Mouse (Mus musculus) midbrain, embryonic 11.5 days (tissue): ENCODE measurements at regions not wholly inside any gene's neighbourhood (a gene's known extent, or its start where the extent isn't known, plus 50 kb on each side); places are given as distances from the start of the nearest gene placed in this dataset.

Source experiments
- ATAC-seq: fragments of 200-750 bp; cut with Nextera tagmentation; 2 replicates; pipeline ENCODE4 v1.8.0; 2017; ENCODE audit warnings: moderate TSS enrichment, moderate library complexity; ENCODE audit not compliant: low FRiP score
- DNase-seq: peaks from one replicate; pipeline ENCODE4 v3.0.0; 2015; ENCODE audit warnings: low spot score; ENCODE audit errors: missing footprints
- H3K27ac ChIP-seq: fragments of 300-500 bp; sonication (generic); 2 replicates; pipeline ENCODE4 v1.5.1; 2014; ENCODE audit warnings: low read depth, low read length
- H3K27me3 ChIP-seq: fragments of 300-500 bp; sonication (generic); 2 replicates; pipeline ENCODE4 v1.6.1; 2014; ENCODE audit warnings: mild to moderate bottlenecking, low read length, moderate library complexity, mixed read lengths; ENCODE audit not compliant: control insufficient read depth, insufficient read depth
- H3K36me3 ChIP-seq: fragments of 300-500 bp; sonication (generic); 2 replicates; pipeline ENCODE4 v1.6.1; 2014; ENCODE audit warnings: mild to moderate bottlenecking, low read length, moderate library complexity, mixed read lengths; ENCODE audit not compliant: control insufficient read depth, insufficient read depth
- H3K4me1 ChIP-seq: fragments of 300-500 bp; sonication (generic); 2 replicates; pipeline ENCODE4 v1.6.1; 2014; ENCODE audit warnings: low read length; ENCODE audit not compliant: control insufficient read depth, insufficient read depth
- H3K4me2 ChIP-seq: fragments of 300-500 bp; sonication (generic); 2 replicates; pipeline ENCODE4 v1.6.1; 2014; ENCODE audit warnings: mild to moderate bottlenecking, moderate library complexity
- H3K4me3 ChIP-seq: fragments of 300-500 bp; sonication (generic); 2 replicates; pipeline ENCODE4 v1.5.1; 2014; ENCODE audit warnings: low read depth, low read length
- H3K9ac ChIP-seq: fragments of 300-500 bp; sonication (generic); 2 replicates; pipeline ENCODE4 v1.6.1; 2014; ENCODE audit warnings: low read length
- H3K9me3 ChIP-seq: fragments of 300-500 bp; sonication (generic); 2 replicates; pipeline ENCODE4 v1.6.1; 2016; ENCODE audit warnings: low read length; ENCODE audit not compliant: control insufficient read depth
- WGBS: fragments of 180-500 bp; shearing (Covaris S2); extraction: QIAGEN DNeasy Blood & Tissue Kit; methylation state at CpG from one replicate; pipeline ENCODE4 v1.1.7; 2014; 5-methylcytosine and 5-hydroxymethylcytosine counted together

DNA sequence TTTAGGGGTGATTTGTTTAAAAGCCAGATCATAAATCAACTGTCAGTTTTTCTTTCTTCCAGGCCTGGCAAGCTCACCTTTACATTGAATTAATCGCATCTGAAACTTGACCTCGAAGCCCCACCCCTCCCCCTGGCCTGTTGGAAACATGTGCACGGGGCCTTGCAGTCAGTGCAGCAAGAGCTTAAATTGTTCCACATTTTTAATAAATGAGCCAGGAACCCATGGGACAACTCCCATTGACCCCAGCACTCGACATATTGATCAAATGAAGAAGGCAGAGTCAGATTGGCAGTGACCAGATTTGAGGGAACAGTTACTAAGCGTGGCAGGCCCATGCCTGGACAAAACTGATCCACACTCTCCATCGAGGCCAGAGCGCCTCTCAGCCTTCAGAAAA is 77.2 kb upstream of the Tspan2 start:
- H3K9me3 ChIP-seq, result no peaks in the 10 kb centered on the region
- H3K27ac ChIP-seq, result no peak overlapping the region
- H3K27me3 ChIP-seq, result no peaks in the 10 kb centered on the region
- H3K9ac ChIP-seq, result no peak overlapping the region
- ATAC-seq, result no peak
- no peaks in the 10 kb centered on the region for H3K4me1 ChIP-seq
- H3K36me3 ChIP-seq, result no peaks in the 10 kb centered on the region
- WGBS, result 77% methylated on average over 7 of the region's 7 CpGs
- DNase-seq, result no peak
- H3K4me3 ChIP-seq, result no peak overlapping the region
- H3K4me2 ChIP-seq, result no peak overlapping the region

DNA sequence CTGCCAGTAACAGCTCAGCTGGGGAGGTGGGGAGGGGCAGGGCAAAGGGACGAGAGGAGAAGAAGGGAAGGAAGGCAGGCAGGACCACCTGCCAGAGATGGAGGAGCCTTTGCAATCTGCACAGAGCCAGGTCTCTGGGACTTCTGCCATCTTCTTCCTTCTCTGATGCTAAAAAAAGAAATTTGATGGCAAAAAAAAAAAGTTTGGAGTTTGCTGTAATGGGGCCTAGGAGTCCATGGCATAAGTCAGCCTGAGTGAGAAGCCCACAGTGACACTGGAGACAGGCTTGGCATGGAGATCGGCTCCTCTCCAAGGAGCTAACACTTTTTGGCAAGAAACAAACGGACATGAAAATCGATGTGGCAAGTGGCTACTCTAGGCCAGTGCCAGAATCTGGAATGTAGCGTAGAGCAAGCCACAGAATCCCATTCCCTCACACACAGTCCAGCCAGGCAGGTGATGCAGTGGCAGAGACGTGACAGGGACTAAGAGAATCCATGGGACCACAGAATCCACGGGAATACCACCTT is 76.7 kb upstream of the Tspan2 start:
- Histone ChIP-seq H3K27ac (no peak overlapping the region), H3K4me1 (no peaks in the 10 kb centered on the region), H3K9me3 (no peaks in the 10 kb centered on the region), H3K36me3 (no peaks in the 10 kb centered on the region), H3K4me3 (no peak overlapping the region), H3K9ac (no peak overlapping the region), H3K27me3 (no peaks in the 10 kb centered on the region), H3K4me2 (no peak overlapping the region)
- 83% methylated on average over 7 of the region's 7 CpGs for WGBS
- DNase-seq, result no peak
- ATAC-seq, result no peak

DNA sequence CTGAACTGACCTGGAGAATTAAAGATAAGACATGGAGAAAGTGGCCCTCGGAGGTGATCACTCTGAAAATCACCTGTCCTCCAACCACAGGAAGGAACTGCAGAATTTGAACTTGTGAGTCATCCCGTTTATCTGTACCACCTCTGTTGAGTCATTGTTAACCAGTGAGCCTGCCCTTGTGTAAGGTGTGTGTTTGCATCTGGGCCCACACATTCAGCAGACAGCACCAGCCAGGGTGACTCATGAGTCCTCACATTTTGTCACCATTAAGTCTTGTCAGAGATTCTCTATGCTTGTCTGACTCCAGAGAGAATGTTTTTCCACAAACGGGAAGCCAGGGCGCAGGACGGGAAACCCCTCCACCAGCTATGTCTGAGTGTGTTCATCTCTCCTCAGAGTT is 75.0 kb upstream of the Tspan2 start:
- ATAC-seq (no peak), DNase-seq (no peak)
- Histone ChIP-seq H3K27ac (no peak overlapping the region), H3K4me1 (no peaks in the 10 kb centered on the region), H3K4me2 (no peak overlapping the region), H3K27me3 (no peaks in the 10 kb centered on the region), H3K36me3 (no peaks in the 10 kb centered on the region), H3K4me3 (no peak overlapping the region), H3K9me3 (no peaks in the 10 kb centered on the region), H3K9ac (no peak overlapping the region)
- 90% methylated on average over 5 of the region's 5 CpGs for WGBS

DNA sequence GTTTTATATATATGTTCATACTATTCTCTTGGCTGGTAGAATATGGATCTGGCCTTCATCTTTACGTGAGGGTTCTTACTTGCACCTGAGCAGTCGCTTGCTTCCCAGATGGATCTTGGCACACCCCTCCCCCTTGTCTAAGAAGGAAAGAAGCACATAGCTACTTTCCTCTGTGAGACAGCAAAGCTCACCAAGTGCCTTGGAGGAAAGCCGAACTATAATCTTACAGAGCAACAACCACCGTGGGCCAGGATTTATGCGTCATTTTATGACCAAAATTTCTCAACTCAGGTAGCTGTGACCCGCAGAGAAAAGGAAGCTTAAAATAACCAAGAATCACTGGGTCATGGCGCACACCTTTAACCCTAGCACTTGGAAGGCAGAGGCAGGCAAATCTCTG is 73.0 kb upstream of the Tspan2 start:
- Histone ChIP-seq H3K27me3 (no peaks in the 10 kb centered on the region), H3K9me3 (no peaks in the 10 kb centered on the region), H3K4me3 (no peak overlapping the region), H3K4me2 (no peak overlapping the region), H3K27ac (no peak overlapping the region), H3K36me3 (no peaks in the 10 kb centered on the region), H3K9ac (no peak overlapping the region), H3K4me1 (no peaks in the 10 kb centered on the region)
- DNase-seq (no peak), ATAC-seq (no peak)
- 93% methylated on average over 7 of the region's 7 CpGs for WGBS

DNA sequence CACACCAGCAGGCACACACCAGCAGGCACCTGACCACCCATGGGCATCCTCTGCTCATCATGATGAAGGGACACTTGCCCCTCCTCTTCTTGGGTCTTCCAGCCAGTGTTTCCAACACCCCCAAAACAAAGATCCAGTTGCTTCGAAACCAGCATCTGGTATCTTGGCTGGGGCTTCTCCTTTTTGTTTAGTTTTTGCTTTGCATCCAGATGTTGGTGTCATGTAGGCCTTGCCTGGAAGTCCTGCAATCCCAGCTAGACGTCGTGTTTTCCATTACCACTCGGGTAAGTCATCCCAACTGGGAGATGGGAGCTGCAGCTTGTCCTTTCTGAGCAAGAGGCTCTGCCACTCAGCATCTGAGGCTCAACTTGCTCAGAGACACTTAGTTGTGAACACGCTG is 70.6 kb upstream of the Tspan2 start:
- ATAC-seq (no peak), DNase-seq (no peak)
- Histone ChIP-seq H3K27me3 (no peaks in the 10 kb centered on the region), H3K36me3 (no peaks in the 10 kb centered on the region), H3K4me2 (no peak overlapping the region), H3K4me3 (no peak overlapping the region), H3K9me3 (no peaks in the 10 kb centered on the region), H3K27ac (no peak overlapping the region), H3K9ac (no peak overlapping the region), H3K4me1 (no peaks in the 10 kb centered on the region)
- WGBS, result 88% methylated on average over 5 of the region's 5 CpGs

DNA sequence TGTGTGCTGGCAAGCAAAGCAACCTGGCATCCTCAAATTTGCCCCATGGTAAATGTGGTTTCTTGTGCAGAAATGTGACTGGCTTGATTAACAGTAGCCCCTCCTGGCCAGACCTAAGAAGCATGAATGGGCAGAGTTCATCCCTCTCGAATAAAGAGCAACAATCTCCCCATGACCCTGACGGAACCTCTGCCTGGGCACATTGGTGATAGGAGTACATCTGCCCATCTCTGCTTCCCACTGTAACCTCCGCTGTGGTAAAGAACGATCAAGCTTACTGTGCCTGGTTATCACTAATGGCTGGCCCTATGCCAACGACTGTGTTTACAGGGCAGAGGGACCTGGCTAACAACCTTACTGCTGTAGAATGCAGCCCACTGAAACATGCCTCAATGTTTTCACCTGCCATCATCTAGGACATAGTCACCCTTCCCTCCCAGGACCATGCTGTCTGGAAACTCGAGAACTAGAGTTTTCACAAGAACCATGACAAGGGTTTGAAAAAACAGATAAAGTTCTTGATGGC is 69.6 kb upstream of the Tspan2 start:
- no peaks in the 10 kb centered on the region for H3K27me3 ChIP-seq
- H3K27ac ChIP-seq, result no peak overlapping the region
- no peak overlapping the region for H3K4me2 ChIP-seq
- no peak overlapping the region for H3K4me3 ChIP-seq
- ATAC-seq (no peak), DNase-seq (no peak)
- no peaks in the 10 kb centered on the region for H3K4me1 ChIP-seq
- H3K36me3 ChIP-seq, result no peaks in the 10 kb centered on the region
- no peak overlapping the region for H3K9ac ChIP-seq
- WGBS, result 87% methylated on average over 6 of the region's 6 CpGs
- H3K9me3 ChIP-seq, result no peaks in the 10 kb centered on the region

DNA sequence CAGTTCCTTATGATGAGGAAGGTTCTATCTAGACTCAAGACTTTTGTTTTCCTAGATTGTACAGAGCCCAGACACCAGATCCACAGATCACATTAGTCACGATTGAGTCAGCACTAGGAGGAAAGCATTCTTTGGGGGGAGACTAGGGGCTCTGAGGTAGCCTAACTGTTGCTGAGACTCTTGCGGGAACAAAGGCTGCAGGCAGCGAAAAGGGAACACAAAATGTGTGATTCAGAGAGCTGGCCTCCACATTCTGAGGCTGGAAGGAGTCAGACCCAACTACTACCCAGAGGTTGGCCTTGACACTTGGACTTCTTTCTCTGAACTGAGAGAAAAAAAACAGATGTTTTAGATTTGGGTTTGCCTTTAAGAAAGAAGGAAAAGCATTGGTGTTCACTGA is 66.5 kb upstream of the Tspan2 start:
- no peak overlapping the region for H3K4me2 ChIP-seq

DNA sequence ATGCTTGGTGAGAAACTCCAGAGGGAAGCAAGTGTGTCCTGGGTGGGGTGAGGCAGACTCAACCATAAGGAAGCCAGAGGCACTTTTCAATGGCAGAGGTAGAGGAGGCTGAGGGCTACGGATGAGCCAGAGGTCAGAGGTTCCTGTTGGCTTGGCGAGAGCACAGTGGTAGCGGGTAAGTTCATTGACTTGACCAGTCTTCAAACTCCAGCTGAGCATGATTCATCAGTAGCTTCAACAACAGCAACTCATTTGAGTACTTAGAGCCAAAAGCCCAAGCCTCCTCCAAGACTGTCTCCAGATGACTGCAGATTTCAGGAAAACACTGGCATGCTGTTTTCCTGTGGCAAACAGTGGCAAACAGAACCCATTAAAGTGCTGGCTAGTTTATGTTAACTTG is 65.8 kb upstream of the Tspan2 start:
- H3K27me3 ChIP-seq, result no peaks in the 10 kb centered on the region
- no peaks in the 10 kb centered on the region for H3K36me3 ChIP-seq
- WGBS, result 93% methylated on average over 3 of the region's 3 CpGs

More for the DNA sequence above, 66.5 kb upstream of the Tspan2 start:
- H3K27ac ChIP-seq, result no peak overlapping the region
- 76% methylated on average over 3 of the region's 3 CpGs for WGBS
- no peak overlapping the region for H3K9ac ChIP-seq
- no peaks in the 10 kb centered on the region for H3K4me1 ChIP-seq
- ATAC-seq (no peak), DNase-seq (no peak)
- no peaks in the 10 kb centered on the region for H3K9me3 ChIP-seq
- H3K36me3 ChIP-seq, result no peaks in the 10 kb centered on the region
- H3K4me3 ChIP-seq, result no peak overlapping the region
- no peaks in the 10 kb centered on the region for H3K27me3 ChIP-seq

DNA sequence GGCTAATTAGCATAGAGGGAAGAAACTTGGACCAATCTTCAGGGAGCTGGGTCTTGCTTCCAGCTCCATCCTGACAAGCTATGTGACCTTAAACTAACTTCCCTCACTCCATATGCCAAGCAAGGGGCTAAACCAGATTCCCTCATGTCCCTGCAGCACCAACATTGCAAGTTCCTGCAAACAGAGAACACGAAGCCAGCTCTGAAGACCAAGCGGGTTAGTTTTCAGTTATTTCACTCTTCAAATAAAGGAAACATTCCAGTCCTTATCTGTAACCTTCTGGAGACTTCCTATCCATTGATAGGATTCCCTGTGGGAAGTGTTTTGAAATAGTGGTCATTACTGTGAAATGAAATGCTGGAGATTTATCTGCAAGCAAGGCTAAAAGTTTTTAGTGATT is 64.4 kb upstream of the Tspan2 start:
- Histone ChIP-seq H3K4me2 (no peak overlapping the region), H3K4me3 (no peak overlapping the region), H3K36me3 (no peaks in the 10 kb centered on the region), H3K27ac (no peak overlapping the region), H3K9me3 (no peaks in the 10 kb centered on the region), H3K4me1 (no peaks in the 10 kb centered on the region), H3K9ac (no peak overlapping the region), H3K27me3 (no peaks in the 10 kb centered on the region)
- DNase-seq, result no peak
- WGBS, result 89% methylated on average over 2 of the region's 2 CpGs
- ATAC-seq, result no peak

More for the DNA sequence above, 65.8 kb upstream of the Tspan2 start:
- no peaks in the 10 kb centered on the region for H3K9me3 ChIP-seq
- no peak overlapping the region for H3K4me3 ChIP-seq
- no peak overlapping the region for H3K27ac ChIP-seq
- no peak overlapping the region for H3K9ac ChIP-seq
- DNase-seq (no peak), ATAC-seq (no peak)
- H3K4me2 ChIP-seq, result no peak overlapping the region
- no peaks in the 10 kb centered on the region for H3K4me1 ChIP-seq
